Mouse (Mus musculus) megakaryocyte, embryonic 14.5 days (primary cell): ENCODE results near the gene Vasn. TPM values are rescaled to one million over a fixed set of nuclear protein-coding genes. Genes with fewer than 3 reads are reported as not detected.

Experiments
- H3K27me3 ChIP-seq: replicated peaks from 2 replicates; pipeline ENCODE3; 2012; ENCODE audit warnings: inconsistent platforms
- H3K36me3 ChIP-seq: replicated peaks from 2 replicates; pipeline ENCODE3; 2012; ENCODE audit warnings: low read length, inconsistent platforms, mixed read lengths
- H3K4me1 ChIP-seq: 2 replicates; pipeline ENCODE4 v1.6.1; 2012; ENCODE audit warnings: inconsistent platforms
- H3K4me3 ChIP-seq: replicated peaks from 2 replicates; pipeline ENCODE3; 2012; ENCODE audit warnings: moderate library complexity, mild to moderate bottlenecking, inconsistent platforms
- H3K9me3 ChIP-seq: 2 replicates; pipeline ENCODE4 v1.6.1; 2012; ENCODE audit warnings: inconsistent platforms
- FLI1 ChIP-seq: IDR thresholded peaks from 2 replicates; pipeline ENCODE4 v1.6.1; 2012; ENCODE audit warnings: low read length, inconsistent platforms, mixed read lengths
- GATA1 ChIP-seq: IDR thresholded peaks from 3 replicates; pipeline ENCODE4 v1.6.1; 2012; ENCODE audit warnings: mixed read lengths, low read length, inconsistent platforms, borderline replicate concordance
- polyA plus RNA-seq: library from polyadenylated mRNA; stranded (reverse); fragments of >175 nt; gene quantifications from 2 replicates; pipeline ENCODE4 v1.2.3, GENCODE M21; 2012; ENCODE audit warnings: low replicate concordance; ENCODE audit not compliant: insufficient read depth

Vasn gene
- polyA plus RNA-seq, 1 experiment, result not detected

GRCm38 (mm10) chr16:4606431-4607084, 33.2 kb upstream of the Vasn start:
- Histone ChIP-seq H3K27me3 (peaks cover 44% of the 10 kb centered on the region), H3K9me3 (no peaks in the 10 kb centered on the region), H3K4me1 (peaks cover 25% of the 10 kb centered on the region), H3K4me3 (no peak overlapping the region), H3K36me3 (peaks cover 6% of the 10 kb centered on the region)
- TF ChIP-seq FLI1 (no peak), GATA1 (no peak)

DNA sequence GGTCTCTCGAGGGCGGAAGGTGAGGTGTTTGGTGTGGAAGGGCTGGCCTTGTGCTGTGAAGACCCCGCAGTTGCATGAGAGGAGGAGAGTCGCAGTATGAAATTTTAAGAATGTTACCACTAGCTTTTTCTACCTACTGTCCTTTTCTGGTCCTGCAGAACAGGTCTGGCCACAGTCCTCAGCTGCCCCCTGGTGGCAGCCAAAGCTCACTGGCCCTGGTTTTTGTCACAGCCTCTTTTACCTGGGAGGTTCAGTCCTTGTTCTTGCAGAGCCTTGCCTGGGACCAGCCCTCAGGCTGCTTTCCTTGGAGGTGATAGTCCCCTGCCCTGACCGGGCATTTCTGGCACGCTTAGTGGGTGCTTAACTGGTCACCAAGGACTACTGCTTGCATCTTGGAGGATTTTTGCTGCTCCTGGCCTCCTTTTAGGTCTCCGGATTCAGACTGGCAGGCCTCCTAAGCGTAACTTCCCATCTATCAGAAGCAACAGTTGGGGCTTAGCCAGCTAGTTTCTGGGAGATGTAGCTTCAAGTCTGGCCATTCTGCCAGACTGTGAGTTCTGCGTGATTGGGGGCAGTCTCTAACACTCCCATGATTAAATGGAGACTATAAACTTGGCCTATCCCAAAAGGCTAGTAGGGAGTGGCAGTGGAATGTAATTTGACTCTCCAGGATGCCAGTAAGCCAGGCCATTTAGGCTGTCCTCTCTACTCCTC, 31.8 kb upstream of the Vasn start:
- H3K36me3 ChIP-seq, result peaks cover 14% of the 10 kb centered on the region
- TF ChIP-seq GATA1 (no peak), FLI1 (no peak)
- H3K4me1 ChIP-seq, result peaks cover 21% of the 10 kb centered on the region
- peaks cover 35% of the 10 kb centered on the region for H3K27me3 ChIP-seq
- no peak overlapping the region for H3K4me3 ChIP-seq
- no peaks in the 10 kb centered on the region for H3K9me3 ChIP-seq

GRCm38 (mm10) chr16:4608532-4609059, 31.1 kb upstream of the Vasn start:
- Histone ChIP-seq H3K36me3 (peaks cover 21% of the 10 kb centered on the region), H3K27me3 (peaks cover 29% of the 10 kb centered on the region), H3K9me3 (no peaks in the 10 kb centered on the region), H3K4me3 (no peak overlapping the region), H3K4me1 (peaks cover 21% of the 10 kb centered on the region)
- TF ChIP-seq FLI1 (no peak), GATA1 (no peak)

DNA sequence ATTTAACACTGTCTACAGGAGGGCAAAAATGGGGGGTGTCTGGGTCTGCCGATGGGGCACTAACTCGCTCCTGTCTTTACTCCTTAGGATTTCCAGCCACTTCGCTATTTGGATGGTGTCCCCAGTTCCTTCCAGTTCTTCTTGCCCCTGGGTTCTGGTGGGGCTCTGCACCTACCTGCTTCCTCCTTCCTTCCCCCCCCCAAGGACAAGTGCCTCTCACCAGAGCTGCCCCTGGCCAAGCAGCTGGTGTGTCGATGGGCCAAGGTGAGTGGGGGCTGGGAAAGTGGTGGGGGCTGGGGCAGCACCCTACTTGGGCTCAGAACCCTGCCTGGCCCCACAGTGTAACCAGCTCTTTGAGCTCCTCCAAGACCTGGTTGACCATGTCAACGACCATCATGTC, 28.5 kb upstream of the Vasn start:
- no peaks in the 10 kb centered on the region for H3K9me3 ChIP-seq
- H3K36me3 ChIP-seq, result peaks cover 47% of the 10 kb centered on the region
- H3K27me3 ChIP-seq, result peaks cover 6% of the 10 kb centered on the region
- peaks cover 27% of the 10 kb centered on the region for H3K4me1 ChIP-seq
- no peak overlapping the region for H3K4me3 ChIP-seq
- no peak for TF ChIP-seq FLI1
- no peak for TF ChIP-seq GATA1

GRCm38 (mm10) chr16:4611676-4612075, 28.1 kb upstream of the Vasn start:
- no peak for TF ChIP-seq GATA1
- no peak for TF ChIP-seq FLI1
- Histone ChIP-seq H3K4me3 (no peak overlapping the region), H3K27me3 (peaks cover 4% of the 10 kb centered on the region), H3K4me1 (peaks cover 25% of the 10 kb centered on the region), H3K9me3 (no peaks in the 10 kb centered on the region), H3K36me3 (peaks cover 51% of the 10 kb centered on the region)

- H3K4me1 ChIP-seq, result peaks cover 29% of the 10 kb centered on the region
- TF ChIP-seq GATA1 (no peak), FLI1 (no peak)
- peaks cover 72% of the 10 kb centered on the region for H3K36me3 ChIP-seq
- H3K4me3 ChIP-seq, result no peak overlapping the region
- H3K27me3 ChIP-seq, result peaks cover under 1% of the 10 kb centered on the region
- H3K9me3 ChIP-seq, result no peaks in the 10 kb centered on the region
Observed at GRCm38 (mm10) chr16:4613736-4614135, 26.0 kb upstream of the Vasn start.

- H3K36me3 ChIP-seq, result peaks cover 80% of the 10 kb centered on the region
- TF ChIP-seq GATA1, result no peak
Observed at GRCm38 (mm10) chr16:4614639-4615038, 25.1 kb upstream of the Vasn start.

GRCm38 (mm10) chr16:4615297-4615696, 24.4 kb upstream of the Vasn start:
- Histone ChIP-seq H3K4me3 (no peak overlapping the region), H3K36me3 (peaks cover 86% of the 10 kb centered on the region), H3K9me3 (no peaks in the 10 kb centered on the region), H3K4me1 (peaks cover 39% of the 10 kb centered on the region), H3K27me3 (no peaks in the 10 kb centered on the region)
- TF ChIP-seq GATA1 (no peak), FLI1 (no peak)

More at GRCm38 (mm10) chr16:4614639-4615038, 25.1 kb upstream of the Vasn start:
- H3K4me1 ChIP-seq, result peaks cover 32% of the 10 kb centered on the region
- H3K27me3 ChIP-seq, result no peaks in the 10 kb centered on the region
- no peak overlapping the region for H3K4me3 ChIP-seq
- H3K9me3 ChIP-seq, result no peaks in the 10 kb centered on the region

DNA sequence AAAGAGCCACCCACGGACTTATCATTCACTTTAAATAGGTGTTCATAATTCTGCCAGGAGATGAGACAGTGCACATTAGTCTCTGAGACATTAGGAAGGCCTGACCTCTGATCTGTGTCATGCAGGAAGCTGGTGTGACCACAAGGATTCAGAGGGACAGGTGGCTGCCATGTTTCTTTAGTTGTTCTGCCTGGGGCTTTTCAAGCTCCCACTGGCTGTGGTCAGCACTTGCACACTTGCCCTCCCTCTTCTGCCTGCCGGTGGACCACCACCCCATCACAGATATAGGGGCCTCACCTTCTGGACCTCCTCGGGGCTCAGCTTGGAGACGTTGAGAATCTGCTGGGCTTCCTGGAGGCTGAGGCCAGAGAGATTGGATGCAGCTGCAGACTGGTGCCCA, 22.9 kb upstream of the Vasn start:
- H3K36me3 ChIP-seq, result peaks cover 86% of the 10 kb centered on the region

DNA sequence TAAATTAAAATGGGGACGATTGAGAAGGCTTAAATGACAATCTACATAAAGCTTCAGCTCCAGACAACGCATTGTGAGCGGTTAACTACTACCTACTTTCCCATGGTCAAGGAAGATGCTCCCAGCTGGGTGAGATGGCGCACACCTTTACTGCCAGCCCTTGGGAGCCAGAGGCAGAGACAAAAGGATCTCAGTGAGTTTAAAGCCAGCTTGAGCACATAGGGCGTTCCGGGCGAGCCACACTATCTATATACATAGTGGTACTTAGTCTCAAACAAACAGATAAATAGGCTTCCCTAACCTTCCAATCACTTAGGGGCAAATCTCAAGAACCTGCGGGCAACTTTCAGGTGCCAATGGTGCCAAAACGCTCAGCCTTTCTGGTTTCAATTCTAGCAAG, 15.7 kb upstream of the Vasn start:
- peaks cover 61% of the 10 kb centered on the region for H3K36me3 ChIP-seq

More for the DNA sequence above, 22.9 kb upstream of the Vasn start:
- Histone ChIP-seq H3K27me3 (no peaks in the 10 kb centered on the region), H3K4me3 (no peak overlapping the region), H3K4me1 (peaks cover 50% of the 10 kb centered on the region), H3K9me3 (no peaks in the 10 kb centered on the region)
- TF ChIP-seq FLI1 (no peak), GATA1 (no peak)

More for the DNA sequence above, 15.7 kb upstream of the Vasn start:
- H3K4me1 ChIP-seq, result peaks cover 65% of the 10 kb centered on the region
- peak overlapping the region; percentile 93 for H3K4me3 ChIP-seq
- TF ChIP-seq GATA1 (no peak), FLI1 (no peak)
- H3K9me3 ChIP-seq, result no peaks in the 10 kb centered on the region
- no peaks in the 10 kb centered on the region for H3K27me3 ChIP-seq
